Mouse (Mus musculus) neural tube, postnatal 0 days (tissue): ENCODE measurements around the gene Olfr504. TPM values are rescaled to one million over a fixed set of nuclear protein-coding genes. Genes with fewer than 3 reads are reported as not detected.

Experiments
- polyA plus RNA-seq: library from polyadenylated mRNA; unstranded; fragments of >200 nt; fragmentation: Nextera tagmentation; extraction: Ambion mirVana; gene quantifications from 2 replicates; pipeline ENCODE4 v1.2.1, GENCODE M21; 2015

The Olfr504 gene
- polyA plus RNA-seq: not detected in 2 replicates

DNA sequence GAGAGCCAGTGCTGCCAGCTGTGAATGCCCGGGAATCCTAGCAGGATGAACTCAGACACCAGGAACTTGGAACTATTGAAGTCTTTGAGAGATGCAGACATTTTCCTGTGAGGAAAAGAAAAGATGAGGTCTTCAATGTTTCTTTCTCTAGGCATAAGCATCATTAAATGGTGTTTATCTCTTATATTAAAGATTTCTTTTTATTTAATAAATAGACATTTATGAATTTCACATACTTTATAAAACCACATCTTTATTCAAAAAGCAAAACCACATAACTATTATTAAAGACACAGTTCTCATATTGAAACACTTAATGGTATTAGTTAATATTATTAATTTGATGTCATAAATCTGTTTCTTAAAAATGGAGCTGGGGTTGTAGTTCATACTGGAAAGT lies at the start of gene Olfr504:
Gene Olfr504 (minus strand): TSS at position 101 of the 400 bp plus-strand sequence.

DNA sequence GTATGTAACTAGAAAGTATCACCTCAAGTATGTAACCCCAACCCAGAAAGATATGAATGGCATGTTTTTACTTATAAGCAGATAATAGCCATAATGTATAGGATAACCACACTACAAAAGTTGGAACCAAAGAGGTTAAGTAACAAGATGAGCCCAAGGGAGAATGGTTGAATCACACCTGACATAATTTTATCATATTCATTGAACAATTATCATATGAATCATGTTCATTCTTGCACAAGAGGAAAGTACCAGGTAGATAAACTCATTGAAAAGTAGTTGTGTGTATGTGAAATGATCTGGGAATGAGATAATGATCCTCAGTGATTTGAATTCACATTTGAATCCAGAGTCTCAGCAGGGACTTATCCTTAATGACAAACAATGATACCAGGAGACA lies 44.9 kb upstream of the Olfr504 start, which contains the start of gene Olfr506:
Gene Olfr506 (plus strand): TSS at position 301 of the 400 bp plus-strand sequence.

DNA sequence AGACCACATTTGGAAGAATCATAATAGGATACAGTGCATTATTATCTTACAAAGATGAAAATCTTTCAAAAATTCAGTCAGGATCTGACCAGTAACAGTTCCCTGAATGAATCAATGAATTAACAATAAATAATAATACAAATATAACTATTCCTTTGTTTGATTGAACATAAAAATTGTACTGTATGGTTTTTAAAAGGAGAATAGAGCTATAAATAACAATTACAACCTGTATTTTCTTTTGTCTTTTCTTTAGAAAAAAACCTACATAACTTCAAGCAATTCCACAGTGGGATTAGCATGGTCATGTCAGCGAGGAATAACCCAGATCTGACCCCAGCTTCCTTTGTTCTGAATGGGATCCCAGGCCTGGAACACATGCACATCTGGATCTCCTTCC lies 21.4 kb downstream of the Olfr504 start, which contains the start of gene Olfr503:
Gene Olfr503 (plus strand): TSS at position 301 of the 400 bp plus-strand sequence.

DNA sequence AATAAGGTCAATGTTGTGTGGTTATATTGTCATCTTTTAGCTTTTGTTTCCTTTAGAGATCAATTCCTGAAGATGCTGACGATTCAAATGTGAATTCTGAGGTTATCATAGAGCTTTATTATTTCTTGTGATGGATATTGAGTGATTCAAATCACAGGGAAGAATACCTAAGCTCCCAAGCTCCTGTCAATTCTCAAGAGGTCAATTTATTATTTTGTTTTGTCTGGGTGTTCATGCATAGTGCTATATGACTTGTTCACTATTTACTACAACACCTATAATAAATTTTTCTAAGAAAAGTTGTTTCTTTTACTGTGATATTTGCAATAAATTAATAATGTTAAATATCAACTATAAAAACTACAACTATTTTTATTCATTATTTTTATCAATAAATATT lies 40.6 kb downstream of the Olfr504 start, which contains the start of gene Olfr502:
Gene Olfr502 (minus strand): TSS at position 101 of the 400 bp plus-strand sequence.

Other genes starting within 250 kb of the Olfr504 start
- not detected in 2 replicates for gene Olfr492, start 242.1 kb downstream of the Olfr504 start, polyA plus RNA-seq
- not detected in 2 replicates for gene Olfr493, start 218.8 kb downstream of the Olfr504 start, polyA plus RNA-seq
- not detected in 2 replicates for gene Olfr494, start 200.5 kb downstream of the Olfr504 start, polyA plus RNA-seq
- not detected in 2 replicates for gene Olfr495, start 172.6 kb downstream of the Olfr504 start, polyA plus RNA-seq
- not detected in 2 replicates for gene Olfr497, start 145.4 kb downstream of the Olfr504 start, polyA plus RNA-seq
- not detected in 2 replicates for gene Olfr498, start 100.5 kb downstream of the Olfr504 start, polyA plus RNA-seq
- gene Olfr502, start 40.7 kb downstream of the Olfr504 start, polyA plus RNA-seq: not detected in 2 replicates
- not detected in 2 replicates for gene Olfr503, start 21.3 kb downstream of the Olfr504 start, polyA plus RNA-seq
- not detected in 2 replicates for gene Olfr506, start 45.0 kb upstream of the Olfr504 start, polyA plus RNA-seq
- not detected in 2 replicates for gene Olfr507, start 56.0 kb upstream of the Olfr504 start, polyA plus RNA-seq
- gene Olfr508, start 64.2 kb upstream of the Olfr504 start, polyA plus RNA-seq: not detected in 2 replicates
- gene Olfr509, start 86.1 kb upstream of the Olfr504 start, polyA plus RNA-seq: not detected in 2 replicates
- gene Olfr510, start 100.6 kb upstream of the Olfr504 start, polyA plus RNA-seq: not detected in 2 replicates
- gene Olfr512, start 147.5 kb upstream of the Olfr504 start, polyA plus RNA-seq: not detected in 2 replicates
- gene Olfr513, start 185.2 kb upstream of the Olfr504 start, polyA plus RNA-seq: not detected in 2 replicates